Mouse (Mus musculus) fat pad, adult 2 months (tissue): ENCODE results near the gene D630045J12Rik.

ENCODE experiments used
- DNase-seq: peaks from one replicate; pipeline ENCODE4 v3.0.0-alpha.2; 2011; ENCODE audit warnings: low read depth, low spot score; ENCODE audit errors: extremely low read depth

D630045J12Rik gene

DNA sequence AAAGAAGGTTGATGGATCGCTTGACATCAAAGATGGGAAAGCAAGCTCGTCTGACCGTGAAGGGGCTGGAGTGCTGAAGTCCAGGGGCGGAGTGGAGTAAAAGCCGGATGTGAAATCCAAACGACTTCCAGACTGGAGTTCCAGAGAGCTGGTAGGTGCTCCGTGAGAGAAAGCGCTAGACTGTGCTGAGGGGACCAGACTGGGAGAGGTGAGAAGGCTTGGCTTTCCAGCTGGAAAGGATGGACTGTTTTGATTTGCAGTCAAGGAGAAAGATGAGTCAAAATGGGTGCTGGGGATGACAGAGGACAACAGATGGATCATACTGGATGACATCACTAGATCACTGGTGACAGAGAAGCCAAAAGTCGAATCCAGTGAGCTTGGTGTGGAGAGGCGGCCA is 58.5 kb downstream of the D630045J12Rik start:
- DNase-seq = no peak

DNA sequence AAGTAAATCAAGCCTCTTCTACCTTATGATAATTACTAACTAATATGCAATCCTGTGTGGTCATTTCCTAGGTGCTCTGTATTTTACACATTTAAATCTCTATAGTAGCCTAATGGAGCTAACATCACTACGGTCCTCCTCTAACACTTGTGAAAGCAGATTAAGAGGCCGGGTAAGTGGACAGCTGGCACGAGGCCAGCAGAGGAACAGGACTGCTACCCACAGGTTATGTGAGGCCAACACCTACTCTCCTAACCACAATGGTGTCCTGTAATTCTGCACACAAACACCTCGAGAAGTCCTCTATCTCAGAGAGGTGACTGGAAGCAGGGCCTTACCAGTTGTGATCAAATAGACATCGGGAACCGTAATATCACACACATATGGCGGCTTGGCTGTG is 59.8 kb downstream of the D630045J12Rik start:
- DNase-seq = no peak

DNA sequence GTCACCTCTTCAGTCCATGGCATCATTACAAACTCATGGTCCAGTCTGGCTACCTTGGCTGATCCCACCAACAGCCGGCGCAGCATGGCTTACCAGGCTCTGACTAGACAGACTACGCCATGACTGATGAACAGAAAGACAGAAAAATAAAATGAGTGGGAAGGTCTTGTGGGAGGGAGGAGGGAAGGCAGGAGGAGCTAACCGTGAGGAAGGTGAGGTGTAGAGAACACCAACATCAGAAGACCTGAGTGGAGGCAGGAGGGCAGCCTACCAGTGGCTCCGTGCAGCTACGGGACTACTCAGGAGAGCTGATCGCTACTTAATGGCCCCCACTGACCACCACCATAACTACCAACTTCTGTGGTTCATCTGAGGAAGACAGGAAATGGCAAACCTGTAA is 60.9 kb downstream of the D630045J12Rik start:
- DNase-seq = no peak

DNA sequence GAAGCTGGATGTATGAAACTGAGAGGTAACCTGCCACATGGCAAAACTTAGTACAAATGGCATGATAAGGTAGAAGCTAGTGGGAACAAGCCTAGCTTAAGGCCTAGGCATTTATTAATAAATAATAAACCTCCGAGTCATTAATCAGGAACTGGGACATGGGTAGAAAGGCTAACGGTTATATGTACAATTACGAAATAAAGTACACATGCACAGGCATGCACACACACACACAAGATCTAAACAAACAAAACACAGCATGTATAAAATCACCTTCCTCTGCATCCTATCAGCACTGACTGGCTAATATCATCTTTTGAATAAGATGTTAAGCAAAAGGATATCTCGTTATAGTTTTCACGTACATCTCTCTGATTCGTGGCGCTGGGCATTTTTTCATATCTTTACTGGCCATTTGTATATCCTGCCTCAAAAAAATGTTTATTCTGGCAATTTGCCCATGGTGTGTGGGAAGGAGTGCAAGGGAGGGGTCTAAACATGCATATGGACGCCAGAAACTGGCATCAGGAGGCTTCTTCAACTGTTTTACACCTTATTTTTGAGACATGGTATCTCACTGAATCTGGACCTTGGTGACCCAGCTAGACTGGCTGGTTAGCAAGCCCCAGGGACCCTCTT is 67.4 kb downstream of the D630045J12Rik start:
- DNase-seq = no peak

DNA sequence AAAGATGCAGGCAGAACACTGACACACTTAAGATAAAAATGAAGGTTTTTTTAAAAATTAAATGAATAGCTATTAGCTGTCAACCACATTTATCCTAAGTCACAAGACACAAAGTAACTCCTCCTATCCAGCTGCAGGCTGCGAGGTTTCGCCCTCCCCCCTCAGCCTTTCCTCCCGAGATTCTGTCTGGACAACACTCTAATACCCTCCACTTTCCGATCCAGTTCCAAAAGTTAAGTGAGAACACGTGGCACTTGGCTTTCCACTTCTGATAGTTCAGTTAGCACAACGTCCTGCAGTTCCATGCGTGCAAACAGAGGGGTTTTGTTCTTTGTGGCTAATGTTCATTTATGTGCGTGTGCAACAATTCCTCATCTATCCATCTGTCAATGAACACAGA is 69.0 kb downstream of the D630045J12Rik start:
- no peak for DNase-seq

DNA sequence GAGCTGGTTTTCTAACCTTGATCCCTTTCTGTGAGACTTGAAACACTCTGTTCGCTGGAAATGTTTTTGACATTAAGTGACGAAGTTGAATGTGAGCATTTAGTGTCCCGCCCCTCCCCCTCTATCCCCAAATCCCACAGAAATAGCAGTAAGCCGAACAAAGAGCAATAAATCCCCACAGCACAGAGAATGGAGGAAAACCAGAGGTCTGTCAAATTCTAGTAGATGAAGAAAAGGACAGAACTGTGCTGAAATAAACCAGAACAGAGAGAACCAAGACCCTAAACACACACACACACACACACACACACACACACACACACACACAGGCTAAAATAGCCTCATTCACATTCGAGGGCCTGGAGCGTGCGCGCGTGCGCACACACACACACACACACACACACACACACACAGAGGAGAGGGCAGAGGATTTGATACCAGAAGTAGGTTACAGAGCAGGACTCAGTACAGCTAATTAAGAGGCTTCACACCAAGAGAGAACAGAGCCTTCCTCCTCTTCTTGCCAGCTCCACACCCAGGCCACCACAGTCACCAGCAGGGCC is 72.0 kb downstream of the D630045J12Rik start:
- DNase-seq = no peak

DNA sequence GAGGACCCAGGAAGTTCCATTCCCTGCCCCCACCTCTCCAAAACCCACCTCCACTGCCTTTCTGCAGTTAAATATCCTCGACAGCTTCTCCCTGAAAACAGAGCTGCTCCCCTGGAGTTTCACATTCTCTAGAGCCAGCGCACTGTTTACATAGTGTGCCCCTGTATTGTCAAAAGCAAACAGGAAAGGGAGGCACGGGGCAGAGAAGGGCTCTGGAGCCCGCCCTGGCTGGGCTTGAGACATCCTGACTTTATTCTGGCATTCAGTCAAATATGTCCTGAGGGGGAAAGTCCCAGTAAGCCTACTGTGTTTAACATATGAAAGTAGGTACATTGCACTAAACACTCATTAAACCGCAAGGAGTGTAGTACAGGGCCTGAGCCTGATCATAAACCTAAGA is 73.1 kb downstream of the D630045J12Rik start:
- no peak for DNase-seq

DNA sequence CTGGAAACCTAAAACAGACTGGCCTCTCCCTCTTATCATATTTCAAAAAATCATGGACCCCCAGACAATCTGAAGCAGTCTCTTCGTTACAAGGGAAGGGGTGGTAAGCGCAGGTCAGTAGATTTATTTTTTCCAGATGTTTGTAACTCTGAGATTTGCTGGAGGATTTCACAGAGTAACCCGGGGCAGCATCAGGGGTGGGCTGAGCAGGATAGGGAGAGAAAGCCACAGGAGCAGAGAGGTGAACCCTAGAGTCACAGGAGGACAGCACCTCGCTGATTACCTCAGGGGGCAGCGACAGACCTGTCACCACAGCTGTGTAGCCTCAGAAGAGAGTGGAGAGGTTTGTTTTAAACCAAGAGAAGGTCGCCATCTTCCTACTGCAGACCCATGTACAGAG is 88.4 kb downstream of the D630045J12Rik start:
- DNase-seq = no peak

DNA sequence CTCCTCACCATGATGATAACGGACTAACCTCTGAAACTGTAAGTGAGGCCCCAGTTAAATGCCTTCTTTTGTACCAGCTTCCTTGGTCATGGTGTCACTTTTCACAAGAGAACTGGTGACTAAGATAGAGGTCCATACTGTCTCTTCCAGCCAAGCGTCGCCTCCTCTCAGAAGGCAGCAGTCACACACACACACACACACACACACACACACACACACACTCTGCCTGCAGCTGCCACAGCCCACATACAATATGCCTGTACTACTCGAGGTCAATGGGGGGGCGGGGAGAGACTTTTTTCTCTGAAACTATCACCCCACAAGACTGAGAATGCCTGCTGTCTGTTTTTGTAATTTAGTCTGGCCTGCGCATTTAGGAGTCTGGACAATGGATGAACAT is 89.1 kb downstream of the D630045J12Rik start:
- no peak for DNase-seq

DNA sequence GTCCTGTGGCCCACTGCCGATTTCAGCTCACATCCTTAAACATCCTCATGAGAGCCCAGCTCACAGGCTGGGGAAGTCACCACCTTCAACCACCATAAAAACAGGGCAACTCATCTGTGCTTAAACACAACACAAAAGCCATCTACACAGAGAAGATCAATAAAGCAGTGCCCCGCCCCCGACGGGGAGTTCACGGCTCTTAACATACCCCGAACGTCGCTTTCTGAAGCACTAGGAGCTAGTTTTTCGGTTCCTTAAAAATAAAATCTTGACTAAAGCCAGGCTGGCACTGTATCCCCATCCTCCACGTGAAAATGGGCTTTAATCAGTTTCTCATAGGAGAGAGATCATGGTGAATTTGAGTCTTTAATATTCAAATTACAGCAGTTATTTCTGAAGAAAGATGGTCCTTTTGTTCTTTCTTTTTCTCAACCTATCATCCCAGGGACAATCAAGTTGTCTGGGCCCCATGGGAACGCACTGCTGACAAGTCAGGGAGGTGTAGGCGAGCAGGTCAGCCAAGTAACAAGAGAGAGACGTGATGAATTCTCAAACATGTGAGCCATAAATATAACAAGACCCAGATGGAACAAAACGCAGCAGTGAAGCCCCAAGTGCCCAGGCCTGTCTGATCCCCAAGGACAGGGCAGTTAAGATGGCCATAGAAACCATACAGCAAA is 90.8 kb downstream of the D630045J12Rik start:
- DNase-seq = no peak

DNA sequence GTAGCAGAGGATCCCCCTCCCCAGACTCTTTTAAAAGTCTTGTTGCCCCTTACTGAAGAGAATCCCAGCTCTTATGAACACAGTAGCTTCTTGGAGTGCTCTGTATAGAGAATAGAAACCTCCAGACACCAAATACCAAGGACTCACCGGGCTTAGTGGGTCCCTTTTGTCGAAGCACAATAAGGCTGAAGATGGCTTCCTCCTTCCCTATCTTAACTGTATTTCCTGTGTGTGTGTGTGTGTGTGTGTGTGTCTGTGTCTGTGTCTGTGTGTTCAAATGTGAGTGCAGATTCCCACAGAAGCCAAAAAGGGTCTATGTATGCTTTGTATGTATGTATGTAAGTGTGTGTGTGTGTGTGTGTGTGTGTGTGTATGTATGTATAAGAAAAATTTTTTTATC is 93.3 kb downstream of the D630045J12Rik start:
- DNase-seq = no peak

DNA sequence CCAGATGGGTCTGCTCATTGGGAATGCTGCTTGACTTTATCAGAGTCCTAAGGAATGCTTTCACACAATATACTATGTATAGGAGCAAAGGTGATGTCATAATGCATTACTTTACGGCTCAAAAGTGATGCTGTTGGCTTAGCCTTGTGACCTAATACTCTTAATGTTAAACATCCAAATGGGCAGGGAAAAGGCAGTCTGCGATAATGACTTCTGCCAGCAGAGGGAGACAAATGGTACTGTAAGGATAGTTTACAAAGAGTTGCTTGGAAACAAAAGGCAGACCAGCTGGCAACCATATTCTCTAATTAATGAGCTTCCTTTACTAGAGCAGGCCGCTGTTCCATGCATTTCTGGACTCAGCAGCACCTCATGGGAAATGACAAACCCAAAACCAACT is 93.7 kb downstream of the D630045J12Rik start:
- DNase-seq = no peak

DNA sequence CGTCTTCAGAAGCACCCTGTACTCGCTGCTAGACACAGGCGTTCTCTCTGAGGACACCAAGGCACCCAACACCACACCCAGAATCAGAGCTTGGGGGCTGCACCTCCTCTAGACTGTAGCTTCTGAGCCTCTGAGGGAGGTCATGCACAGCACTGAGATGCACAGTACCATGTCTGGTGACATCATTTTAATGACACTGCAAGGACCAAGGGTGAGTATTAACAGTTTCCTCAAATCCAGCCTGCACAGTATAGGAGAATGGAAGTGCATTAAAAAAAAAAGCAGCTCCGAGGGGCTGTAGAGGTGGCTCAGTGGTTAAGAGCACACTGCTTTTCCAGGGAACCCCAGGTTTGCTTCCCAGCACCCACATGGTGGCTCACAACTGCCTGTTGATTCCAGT is 94.2 kb downstream of the D630045J12Rik start:
- no peak for DNase-seq

DNA sequence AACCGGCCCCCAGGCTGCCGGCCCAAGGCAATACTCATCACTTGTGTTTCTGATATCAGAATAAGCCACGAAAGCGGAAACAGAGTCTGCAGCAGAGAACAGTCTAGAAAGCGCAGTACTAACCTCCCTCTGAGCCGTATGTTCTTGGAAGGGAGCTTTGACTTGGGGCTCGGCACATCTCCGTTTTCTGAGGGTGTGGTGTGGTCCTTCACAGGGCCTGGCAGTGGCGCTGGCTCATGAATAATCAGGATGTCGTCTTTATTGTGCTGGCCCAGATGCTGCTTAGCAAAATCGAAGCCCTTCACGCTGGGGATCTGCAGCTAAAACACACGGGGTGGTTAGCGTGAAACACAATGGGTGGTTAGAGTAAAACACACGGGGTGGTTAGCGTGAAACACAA is 95.9 kb downstream of the D630045J12Rik start:
- DNase-seq = no peak

DNA sequence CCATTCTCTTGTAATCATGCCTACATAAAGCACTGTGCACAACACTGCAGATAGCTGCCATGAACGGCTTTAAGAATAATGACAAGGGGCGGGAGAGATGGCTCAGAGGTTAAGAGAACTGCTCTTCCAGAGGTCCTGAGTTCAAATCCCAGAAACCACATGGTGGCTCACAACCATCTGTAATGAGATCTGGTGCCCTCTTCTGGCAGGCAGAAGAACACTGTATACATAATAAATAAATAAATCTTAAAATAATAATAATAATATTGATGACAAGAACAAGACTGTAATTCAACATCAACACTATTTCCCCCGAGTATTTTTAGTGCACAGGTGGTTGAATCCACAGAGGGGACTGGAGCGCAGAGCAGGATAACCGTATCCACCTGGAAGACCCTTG is 97.6 kb downstream of the D630045J12Rik start:
- DNase-seq = no peak

DNA sequence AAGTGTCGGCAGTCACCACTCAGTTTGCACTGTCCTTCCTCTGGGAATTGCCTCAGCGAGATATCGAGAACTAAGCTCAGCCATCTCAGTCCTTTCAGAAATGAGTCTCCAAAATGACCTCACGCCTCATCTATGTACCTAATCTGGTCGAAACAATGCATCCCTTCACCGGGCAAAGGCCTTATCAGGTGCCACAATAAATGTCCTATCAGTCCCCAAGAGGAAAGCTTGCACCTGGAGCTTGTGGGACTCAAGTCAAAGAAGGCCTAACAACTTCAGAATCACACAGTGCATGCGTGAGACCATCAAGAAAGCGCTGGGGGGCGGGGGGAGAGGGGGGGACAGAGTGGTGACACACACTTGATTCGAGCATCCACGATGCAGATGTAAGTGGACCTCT is 101.5 kb downstream of the D630045J12Rik start:
- DNase-seq = no peak

DNA sequence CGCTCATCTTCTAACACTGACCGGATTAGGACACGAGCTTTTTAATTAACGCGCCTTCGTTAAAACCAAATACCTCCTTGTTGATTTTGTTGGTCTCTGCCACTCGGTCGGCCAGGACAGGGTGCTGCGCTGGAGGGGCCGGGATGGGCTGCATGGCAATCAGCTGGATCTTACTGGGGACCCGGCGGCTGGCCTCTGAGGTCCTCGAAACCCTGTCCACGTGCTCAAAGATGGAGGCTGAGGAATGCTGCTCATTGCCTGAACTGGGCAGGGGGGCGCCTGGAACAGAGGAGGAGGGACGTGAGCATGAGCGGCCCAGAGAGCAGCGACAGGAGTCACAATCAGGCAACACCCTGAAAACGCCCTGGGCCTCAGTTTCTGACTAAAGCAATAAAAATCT is 104.3 kb downstream of the D630045J12Rik start:
- DNase-seq = no peak

DNA sequence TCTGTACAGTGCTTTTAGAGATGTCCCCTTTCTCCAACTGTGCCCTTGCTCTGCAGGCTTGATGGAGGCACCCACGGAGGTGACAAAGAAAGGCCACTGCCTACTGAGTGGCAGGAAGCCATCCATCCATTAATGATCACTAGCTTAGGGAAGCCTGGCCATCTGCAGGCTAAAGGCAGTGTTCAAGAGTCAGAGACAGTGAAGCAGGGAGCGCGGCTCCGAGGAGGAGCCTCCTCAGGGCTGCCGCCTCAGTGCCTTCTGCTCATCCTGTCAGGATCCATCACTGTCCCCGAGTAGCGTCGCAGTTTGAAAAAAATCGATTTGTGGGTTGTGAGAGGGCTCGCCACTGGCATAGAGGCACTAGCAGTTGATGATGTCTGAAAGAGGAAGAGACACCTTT is 105.2 kb downstream of the D630045J12Rik start:
- DNase-seq = no peak

DNA sequence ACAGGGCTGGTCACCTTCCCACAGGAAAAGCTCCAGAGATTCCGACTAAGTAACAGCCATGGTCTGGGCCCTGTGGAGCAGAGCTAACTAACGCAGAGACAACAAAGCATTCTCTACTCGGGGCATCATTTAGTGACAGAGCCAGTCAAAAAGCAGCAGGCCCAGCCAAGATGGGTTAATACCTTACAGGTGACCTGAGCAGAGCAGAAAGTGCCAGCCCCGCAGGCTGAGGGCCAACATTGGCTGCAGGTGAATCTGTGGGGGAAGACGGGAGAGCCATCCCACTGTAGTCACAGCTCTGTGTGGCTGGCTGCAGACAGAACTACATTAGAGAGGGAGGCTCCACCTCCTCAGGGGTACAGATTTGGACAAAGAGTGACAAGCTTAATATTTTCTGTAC is 106.5 kb downstream of the D630045J12Rik start:
- DNase-seq = no peak

DNA sequence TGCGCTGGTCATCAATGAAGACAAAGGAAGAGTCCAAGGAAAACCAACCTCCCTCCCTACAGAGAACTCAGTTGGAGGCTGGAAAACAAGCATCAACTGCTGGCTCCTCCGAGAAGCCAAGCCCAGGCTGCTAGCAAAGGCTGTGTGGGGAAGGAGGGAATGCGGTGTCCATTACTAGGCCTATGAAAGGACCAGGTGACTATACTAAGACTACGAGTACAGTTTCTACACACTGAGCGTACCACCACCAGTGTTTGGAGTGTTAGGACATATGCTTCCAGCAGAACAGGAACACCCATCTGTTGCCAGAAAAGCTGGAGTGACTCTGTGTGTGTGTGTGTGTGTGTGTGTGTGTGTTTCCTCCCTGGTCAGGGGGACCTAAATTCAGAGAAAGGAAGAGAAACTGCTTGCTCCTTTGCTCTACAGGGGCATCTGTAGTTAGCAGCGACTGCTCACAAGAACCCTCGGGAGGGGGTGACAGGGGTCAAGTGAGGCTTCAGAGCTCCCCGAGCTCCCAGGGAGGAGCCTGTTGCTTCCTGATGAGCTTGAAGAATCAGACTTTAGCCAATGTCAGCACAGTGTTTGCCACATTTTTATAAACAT is 108.2 kb downstream of the D630045J12Rik start:
- no peak for DNase-seq

DNA sequence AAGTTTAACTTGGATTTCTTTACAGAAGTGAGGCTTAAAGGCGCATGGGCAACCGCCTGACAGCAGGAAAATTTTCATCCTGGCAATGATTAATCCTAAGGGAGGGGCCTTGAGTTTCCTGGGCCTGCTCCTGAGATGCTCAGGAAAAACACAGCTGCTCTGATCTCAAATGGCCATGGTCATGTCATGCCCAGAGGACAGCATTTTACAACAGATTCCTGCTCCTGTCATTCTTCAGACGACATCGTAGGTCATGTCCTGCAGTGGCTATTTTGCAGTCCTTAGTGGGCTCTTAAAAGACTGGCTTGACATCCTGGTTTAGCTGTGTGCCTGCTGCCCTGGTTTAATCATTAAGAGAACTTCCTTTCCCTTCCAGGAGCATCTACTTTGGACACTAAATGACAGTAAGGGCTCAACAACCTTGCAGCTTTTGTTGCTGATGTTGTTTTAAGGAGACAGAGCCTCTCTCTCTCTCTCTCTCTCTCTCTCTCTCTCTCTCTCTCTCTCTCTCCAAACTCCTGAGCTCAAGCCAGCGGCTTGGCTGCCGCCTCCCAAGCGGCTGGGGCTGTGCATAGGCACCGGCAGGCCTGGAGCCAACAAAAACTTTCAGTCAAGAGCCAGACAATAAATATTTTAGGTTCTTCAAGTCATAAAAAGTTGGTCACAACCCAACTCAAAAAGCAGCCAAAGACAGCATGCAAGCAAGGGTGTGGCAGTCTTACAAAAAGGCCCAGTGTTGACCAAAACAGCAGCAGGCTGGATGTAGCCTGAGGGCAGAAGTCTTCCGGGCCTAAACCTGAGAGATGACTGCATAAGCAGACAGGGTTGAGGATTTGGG is 109.4 kb downstream of the D630045J12Rik start:
- peak; percentile 92 for DNase-seq
